Mouse (Mus musculus): Measurements from ENCODE around the gene Mapt.

DNA sequence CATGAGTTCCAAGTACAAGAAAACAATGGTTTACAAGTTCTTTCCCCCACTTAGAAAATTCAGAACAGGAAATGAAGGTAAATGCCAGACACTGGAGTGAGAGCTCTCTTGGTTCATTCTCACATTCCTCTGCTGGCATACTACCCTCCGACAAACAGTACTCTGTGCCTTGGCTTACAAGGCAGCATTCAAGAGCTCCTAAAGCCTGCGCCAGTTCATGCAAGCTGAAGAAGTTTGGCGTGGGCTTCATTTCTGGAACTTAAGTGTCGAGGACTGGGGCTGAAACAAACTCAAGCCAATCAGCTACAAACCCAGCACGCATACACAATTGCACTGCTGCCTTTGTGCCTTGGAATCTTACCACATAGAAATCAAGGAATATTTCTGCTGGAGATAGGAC lies 100.9 kb downstream of the Mapt start:
- TF ChIP-seq CTCF (conservative IDR thresholded peaks at IDR 0.05; ENCODE audit: insufficient read depth, insufficient read length, low read depth, low read length) (no peak), POLR2A (IDR thresholded peaks at IDR 0.05; ENCODE audit: low read depth, low read length) (no peak)
